Mouse (Mus musculus) embryonic facial prominence, embryonic 10.5 days (tissue): Measurements from ENCODE around the gene Vip. TPM values are rescaled to one million over a fixed set of nuclear protein-coding genes. Genes with fewer than 3 reads are reported as not detected.

Source experiments
- DNase-seq: peaks from one replicate; pipeline ENCODE4 v3.0.0-alpha.2; 2017; ENCODE audit warnings: low spot score
- H3K27ac ChIP-seq: fragments of 300-500 bp; sonication (generic); replicated peaks from 2 replicates; pipeline ENCODE4 v1.5.1; 2016; ENCODE audit warnings: mild to moderate bottlenecking
- H3K27me3 ChIP-seq: fragments of 300-500 bp; sonication (generic); replicated peaks from 2 replicates; pipeline ENCODE4 v1.6.1; 2016; ENCODE audit warnings: low read depth, mild to moderate bottlenecking; ENCODE audit not compliant: poor library complexity, severe bottlenecking
- H3K36me3 ChIP-seq: fragments of 300-500 bp; sonication (generic); replicated peaks from 2 replicates; pipeline ENCODE4 v1.6.1; 2016; ENCODE audit warnings: mild to moderate bottlenecking, moderate library complexity
- H3K4me1 ChIP-seq: fragments of 300-500 bp; sonication (generic); 2 replicates; pipeline ENCODE4 v1.6.1; 2016
- H3K4me3 ChIP-seq: fragments of 300-500 bp; sonication (generic); 2 replicates; pipeline ENCODE4 v1.5.1; 2016; ENCODE audit warnings: mild to moderate bottlenecking, moderate library complexity
- H3K9me3 ChIP-seq: fragments of 300-500 bp; sonication (generic); 2 replicates; pipeline ENCODE4 v1.6.1; 2016; ENCODE audit warnings: mild to moderate bottlenecking
- WGBS: fragments of 180-500 bp; shearing (Covaris S2); methylation state at CpG from one replicate; pipeline ENCODE4 v1.1.7; 2016; 5-methylcytosine and 5-hydroxymethylcytosine counted together
- polyA plus RNA-seq: library from polyadenylated mRNA; unstranded; fragments of >200 nt; fragmentation: Nextera tagmentation; extraction: Ambion mirVana; gene quantifications from 2 replicates; pipeline ENCODE4 v1.2.1, GENCODE M21; 2016

Gene Vip
- polyA plus RNA-seq, result not detected in 2 replicates

GRCm38 (mm10) chr10:5639112-5639511 is at the start of gene Vip:
TSS of gene Vip (plus strand) at chr10:5639218.
- no peak within 1 kb of the TSS for H3K4me3 ChIP-seq
- 35% methylated on average over 8 of the region's 8 CpGs for WGBS

GRCm38 (mm10) chr10:5591061-5591460 is 48.0 kb upstream of the Vip start:
- Histone ChIP-seq H3K4me3 (no peak overlapping the region), H3K36me3 (no peaks in the 10 kb centered on the region), H3K4me1 (no peaks in the 10 kb centered on the region), H3K27ac (no peak overlapping the region), H3K27me3 (no peaks in the 10 kb centered on the region), H3K9me3 (no peaks in the 10 kb centered on the region)
- 86% methylated on average over 2 of the region's 2 CpGs for WGBS
- DNase-seq, result no peak

More at GRCm38 (mm10) chr10:5639112-5639511, at the start of gene Vip:
- DNase-seq, result peak; percentile 70
- H3K36me3 ChIP-seq, result no peaks in the 10 kb centered on the region
- no peaks in the 10 kb centered on the region for H3K27me3 ChIP-seq
- H3K4me1 ChIP-seq, result no peaks in the 10 kb centered on the region
- no peaks in the 10 kb centered on the region for H3K9me3 ChIP-seq
- H3K27ac ChIP-seq, result no peak within 1 kb of the TSS

GRCm38 (mm10) chr10:5591996-5592395 is 47.0 kb upstream of the Vip start:
- H3K4me1 ChIP-seq, result no peaks in the 10 kb centered on the region
- DNase-seq, result no peak
- WGBS, result 80% methylated on average over 4 of the region's 4 CpGs
- no peaks in the 10 kb centered on the region for H3K27me3 ChIP-seq
- H3K36me3 ChIP-seq, result no peaks in the 10 kb centered on the region
- H3K9me3 ChIP-seq, result no peaks in the 10 kb centered on the region
- no peak overlapping the region for H3K4me3 ChIP-seq
- H3K27ac ChIP-seq, result no peak overlapping the region

GRCm38 (mm10) chr10:5593464-5593863 is 45.6 kb upstream of the Vip start, which contains the start of gene Myct1:
TSS of gene Myct1 (plus strand) at chr10:5593775.
- WGBS, result 46% methylated on average over 5 of the region's 5 CpGs
- no peaks in the 10 kb centered on the region for H3K4me1 ChIP-seq
- H3K36me3 ChIP-seq, result no peaks in the 10 kb centered on the region
- H3K9me3 ChIP-seq, result no peaks in the 10 kb centered on the region
- H3K27me3 ChIP-seq, result no peaks in the 10 kb centered on the region
- no peak within 1 kb of the TSS for H3K4me3 ChIP-seq
- DNase-seq, result no peak
- H3K27ac ChIP-seq, result no peak within 1 kb of the TSS

GRCm38 (mm10) chr10:5594457-5594856 is 44.6 kb upstream of the Vip start:
- DNase-seq, result no peak
- WGBS, result 70% methylated on average over 5 of the region's 5 CpGs
- H3K36me3 ChIP-seq, result no peaks in the 10 kb centered on the region
- H3K27me3 ChIP-seq, result no peaks in the 10 kb centered on the region
- H3K9me3 ChIP-seq, result no peaks in the 10 kb centered on the region
- H3K4me1 ChIP-seq, result no peaks in the 10 kb centered on the region
- H3K27ac ChIP-seq, result no peak overlapping the region
- H3K4me3 ChIP-seq, result no peak overlapping the region

GRCm38 (mm10) chr10:5596559-5596958 is 42.5 kb upstream of the Vip start:
- WGBS, result 77% methylated on average over 6 of the region's 6 CpGs
- Histone ChIP-seq H3K4me1 (no peaks in the 10 kb centered on the region), H3K36me3 (no peaks in the 10 kb centered on the region), H3K27me3 (no peaks in the 10 kb centered on the region), H3K9me3 (no peaks in the 10 kb centered on the region), H3K27ac (no peak overlapping the region), H3K4me3 (no peak overlapping the region)
- DNase-seq, result no peak

GRCm38 (mm10) chr10:5600123-5600522 is 38.9 kb upstream of the Vip start:
- no peaks in the 10 kb centered on the region for H3K36me3 ChIP-seq
- DNase-seq, result peak; percentile 45
- no peak overlapping the region for H3K4me3 ChIP-seq
- no peaks in the 10 kb centered on the region for H3K27me3 ChIP-seq
- H3K9me3 ChIP-seq, result no peaks in the 10 kb centered on the region
- WGBS, result 26% methylated on average over 7 of the region's 7 CpGs
- no peaks in the 10 kb centered on the region for H3K4me1 ChIP-seq
- H3K27ac ChIP-seq, result no peak overlapping the region

GRCm38 (mm10) chr10:5603512-5603911 is 35.5 kb upstream of the Vip start:
- H3K36me3 ChIP-seq, result no peaks in the 10 kb centered on the region
- no peaks in the 10 kb centered on the region for H3K9me3 ChIP-seq
- no peak overlapping the region for H3K4me3 ChIP-seq
- H3K27me3 ChIP-seq, result no peaks in the 10 kb centered on the region
- 90% methylated on average over 10 of the region's 10 CpGs for WGBS
- no peak for DNase-seq
- no peaks in the 10 kb centered on the region for H3K4me1 ChIP-seq
- H3K27ac ChIP-seq, result no peak overlapping the region

GRCm38 (mm10) chr10:5604371-5604770 is 34.6 kb upstream of the Vip start:
- Histone ChIP-seq H3K4me1 (no peaks in the 10 kb centered on the region), H3K27me3 (no peaks in the 10 kb centered on the region), H3K27ac (no peak overlapping the region), H3K9me3 (no peaks in the 10 kb centered on the region), H3K36me3 (no peaks in the 10 kb centered on the region), H3K4me3 (no peak overlapping the region)
- DNase-seq, result no peak
- 90% methylated on average over 13 of the region's 13 CpGs for WGBS

GRCm38 (mm10) chr10:5608874-5609273 is 30.1 kb upstream of the Vip start:
- Histone ChIP-seq H3K36me3 (no peaks in the 10 kb centered on the region), H3K27me3 (no peaks in the 10 kb centered on the region), H3K9me3 (no peaks in the 10 kb centered on the region), H3K27ac (no peak overlapping the region), H3K4me1 (no peaks in the 10 kb centered on the region), H3K4me3 (no peak overlapping the region)
- WGBS, result 90% methylated on average over 3 of the region's 3 CpGs
- DNase-seq, result no peak

- H3K27ac ChIP-seq, result no peak overlapping the region
- H3K36me3 ChIP-seq, result no peaks in the 10 kb centered on the region
- H3K27me3 ChIP-seq, result no peaks in the 10 kb centered on the region
- no peaks in the 10 kb centered on the region for H3K4me1 ChIP-seq
- H3K9me3 ChIP-seq, result no peaks in the 10 kb centered on the region
- WGBS, result 84% methylated on average over 13 of the region's 13 CpGs
- H3K4me3 ChIP-seq, result no peak overlapping the region
- DNase-seq, result no peak
Measured at GRCm38 (mm10) chr10:5615186-5616040, 23.6 kb upstream of the Vip start.

GRCm38 (mm10) chr10:5626268-5626667 is 12.8 kb upstream of the Vip start:
- WGBS, result 83% methylated on average over 5 of the region's 5 CpGs
- H3K27me3 ChIP-seq, result no peaks in the 10 kb centered on the region
- no peaks in the 10 kb centered on the region for H3K9me3 ChIP-seq
- no peaks in the 10 kb centered on the region for H3K36me3 ChIP-seq
- no peaks in the 10 kb centered on the region for H3K4me1 ChIP-seq
- no peak for DNase-seq
- no peak overlapping the region for H3K27ac ChIP-seq
- no peak overlapping the region for H3K4me3 ChIP-seq

GRCm38 (mm10) chr10:5633672-5634200 is 5.3 kb upstream of the Vip start:
- Histone ChIP-seq H3K36me3 (no peaks in the 10 kb centered on the region), H3K4me1 (no peaks in the 10 kb centered on the region), H3K27me3 (no peaks in the 10 kb centered on the region), H3K4me3 (no peak overlapping the region), H3K27ac (no peak overlapping the region), H3K9me3 (no peaks in the 10 kb centered on the region)
- no peak for DNase-seq
- WGBS, result 81% methylated on average over 4 of the region's 4 CpGs
